Mouse (Mus musculus) testis, adult 2 months (tissue): ENCODE results near the gene Klhl22. TPM values are rescaled to one million over a fixed set of nuclear protein-coding genes. Genes with fewer than 3 reads are reported as not detected.
A peak's percentile ranks its signal among the peaks of the same experiment; 100 is the strongest.

Source experiments
- H3K27ac ChIP-seq: fragments of 200-500 bp; 2 replicates; pipeline ENCODE4 v1.5.1; 2012; ENCODE audit warnings: low read depth, low read length; ENCODE audit not compliant: control insufficient read depth, insufficient read depth
- H3K27me3 ChIP-seq: fragments of 200-500 bp; 2 replicates; pipeline ENCODE4 v1.6.1; 2012; ENCODE audit warnings: mild to moderate bottlenecking, low read length, moderate library complexity; ENCODE audit not compliant: control insufficient read depth, insufficient read depth
- H3K36me3 ChIP-seq: fragments of 200-500 bp; 2 replicates; pipeline ENCODE4 v1.6.1; 2012; ENCODE audit warnings: mild to moderate bottlenecking, low read length; ENCODE audit not compliant: control insufficient read depth, insufficient read depth
- H3K4me1 ChIP-seq: fragments of 200-500 bp; 2 replicates; pipeline ENCODE4 v1.6.1; 2012; ENCODE audit warnings: low read length; ENCODE audit not compliant: control insufficient read depth, insufficient read depth
- H3K4me3 ChIP-seq: fragments of 200-500 bp; 2 replicates; pipeline ENCODE4 v1.5.1; 2012; ENCODE audit warnings: low read depth, mild to moderate bottlenecking, low read length, moderate library complexity, mixed read lengths; ENCODE audit not compliant: control insufficient read depth
- CTCF ChIP-seq: fragments of 200-500 bp; IDR thresholded peaks from 2 replicates; pipeline ENCODE4 v1.5.1; 2012; ENCODE audit warnings: low read depth, mild to moderate bottlenecking, inconsistent platforms, low read length, moderate library complexity; ENCODE audit not compliant: control insufficient read depth, insufficient read depth, insufficient replicate concordance
- POLR2A ChIP-seq: fragments of 200-500 bp; IDR thresholded peaks from 2 replicates; pipeline ENCODE4 v1.6.1; 2012; ENCODE audit warnings: low read depth, mild to moderate bottlenecking, inconsistent platforms, low read length, moderate library complexity; ENCODE audit not compliant: control insufficient read depth
- polyA plus RNA-seq: library from polyadenylated mRNA; depleted of rRNA; stranded (reverse); fragments of >200 nt; gene quantifications from 2 replicates; pipeline ENCODE4 v1.2.3, GENCODE M21; 2012

The Klhl22 gene
- polyA plus RNA-seq, 1 experiment, result 9.1 TPM

DNA sequence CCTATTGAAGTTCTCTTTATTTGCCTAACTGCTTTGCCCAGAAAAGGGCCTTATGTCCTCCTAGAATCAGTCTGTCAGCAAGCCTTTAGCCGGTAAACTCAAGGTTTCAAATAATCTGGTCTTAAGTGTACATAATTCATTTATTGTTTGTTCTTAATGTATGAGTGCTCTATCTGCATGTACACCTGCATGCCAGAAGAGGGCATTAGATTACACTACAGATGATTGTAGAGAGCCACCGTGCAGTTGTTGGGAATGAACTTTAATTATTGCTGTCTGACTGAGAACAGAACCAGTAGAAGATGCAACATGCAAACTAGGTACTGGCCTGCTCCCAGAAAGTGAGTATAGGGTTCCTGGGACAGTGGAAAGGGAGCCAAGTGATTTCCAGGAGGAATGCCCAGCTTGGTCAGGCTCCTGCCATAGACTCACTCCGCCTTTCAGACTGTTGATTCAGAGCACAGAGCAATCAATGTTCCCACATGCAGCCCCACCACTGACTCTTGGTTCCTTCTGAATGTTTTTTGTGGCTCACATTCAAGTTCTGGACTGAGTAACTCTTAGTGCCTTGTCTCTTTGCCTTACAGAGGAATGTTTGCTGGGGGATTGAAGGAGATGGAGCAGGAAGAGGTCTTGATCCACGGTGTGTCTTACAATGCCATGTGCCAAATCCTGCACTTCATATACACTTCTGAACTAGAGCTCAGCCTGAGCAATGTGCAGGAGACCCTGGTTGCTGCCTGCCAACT is 11.9 kb downstream of the Klhl22 start:
- no peak overlapping the region for H3K27ac ChIP-seq
- no peak for TF ChIP-seq POLR2A
- no peak for TF ChIP-seq CTCF
- no peaks in the 10 kb centered on the region for H3K27me3 ChIP-seq
- no peak overlapping the region for H3K4me3 ChIP-seq
- H3K4me1 ChIP-seq, result no peaks in the 10 kb centered on the region
- H3K36me3 ChIP-seq, result no peaks in the 10 kb centered on the region

DNA sequence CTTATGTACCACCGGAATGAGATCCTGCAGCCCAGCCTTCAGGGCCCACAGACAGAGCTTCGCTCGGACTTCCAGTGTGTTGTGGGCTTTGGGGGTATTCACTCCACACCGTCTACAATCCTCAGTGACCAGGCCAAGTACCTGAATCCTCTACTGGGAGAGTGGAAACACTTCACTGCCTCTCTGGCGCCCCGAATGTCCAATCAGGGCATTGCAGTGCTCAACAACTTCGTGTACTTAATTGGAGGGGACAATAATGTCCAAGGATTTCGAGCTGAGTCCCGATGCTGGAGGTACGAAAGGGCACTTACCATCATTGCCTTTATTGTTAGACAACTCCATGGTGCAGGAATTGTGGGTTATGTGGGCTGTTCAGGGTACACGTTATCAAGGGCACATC is 17.4 kb downstream of the Klhl22 start:
- H3K27ac ChIP-seq, result no peak overlapping the region
- no peaks in the 10 kb centered on the region for H3K4me1 ChIP-seq
- TF ChIP-seq CTCF, result peak; percentile 45; the same call in 1 of the 2 replicates
- TF ChIP-seq POLR2A, result no peak
- no peaks in the 10 kb centered on the region for H3K36me3 ChIP-seq
- no peak overlapping the region for H3K4me3 ChIP-seq
- H3K27me3 ChIP-seq, result no peaks in the 10 kb centered on the region

DNA sequence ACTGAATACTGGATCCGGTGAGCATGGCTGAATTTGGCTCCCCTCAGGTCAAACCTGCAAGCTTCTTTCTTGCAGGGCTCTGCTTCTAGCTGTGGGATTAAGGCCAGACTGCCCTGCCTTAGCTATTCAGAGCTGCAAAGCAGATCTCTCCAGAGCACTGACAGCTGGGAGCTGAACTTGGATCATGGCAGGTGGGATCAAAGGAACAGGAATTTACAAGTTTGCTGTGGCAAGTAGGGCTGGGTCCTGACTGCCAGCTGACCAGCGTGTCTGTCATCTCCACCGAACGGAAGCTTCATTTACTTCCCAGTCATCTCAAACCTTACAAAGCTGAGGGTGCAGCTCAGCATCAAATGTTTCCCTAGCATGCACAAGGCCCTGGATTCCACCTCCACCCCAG is 18.8 kb downstream of the Klhl22 start:
- Histone ChIP-seq H3K4me3 (no peak overlapping the region), H3K27ac (no peak overlapping the region), H3K36me3 (no peaks in the 10 kb centered on the region), H3K27me3 (no peaks in the 10 kb centered on the region), H3K4me1 (no peaks in the 10 kb centered on the region)
- no peak for TF ChIP-seq CTCF
- no peak for TF ChIP-seq POLR2A

DNA sequence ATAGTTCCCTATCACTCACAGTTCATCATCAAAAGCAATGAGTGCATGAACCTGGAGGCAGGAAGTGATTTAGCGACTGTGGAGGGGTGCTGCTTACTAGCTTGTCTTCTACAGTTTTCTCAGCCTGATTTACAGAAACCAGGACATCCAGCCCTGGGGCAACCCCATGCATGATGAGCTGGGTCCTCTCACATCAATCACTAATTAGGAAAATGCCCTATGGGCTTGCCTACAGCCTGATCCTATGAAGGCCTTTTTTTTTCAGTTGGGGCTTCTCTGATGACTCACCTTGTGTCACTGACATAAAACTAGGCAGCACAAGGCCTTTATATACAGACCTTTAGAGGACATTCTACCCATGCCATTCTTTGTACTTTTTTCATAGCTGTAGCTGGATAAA is 20.3 kb downstream of the Klhl22 start:
- Histone ChIP-seq H3K36me3 (no peaks in the 10 kb centered on the region), H3K4me1 (no peaks in the 10 kb centered on the region), H3K27me3 (no peaks in the 10 kb centered on the region), H3K27ac (no peak overlapping the region), H3K4me3 (no peak overlapping the region)
- TF ChIP-seq CTCF (no peak), POLR2A (no peak)

DNA sequence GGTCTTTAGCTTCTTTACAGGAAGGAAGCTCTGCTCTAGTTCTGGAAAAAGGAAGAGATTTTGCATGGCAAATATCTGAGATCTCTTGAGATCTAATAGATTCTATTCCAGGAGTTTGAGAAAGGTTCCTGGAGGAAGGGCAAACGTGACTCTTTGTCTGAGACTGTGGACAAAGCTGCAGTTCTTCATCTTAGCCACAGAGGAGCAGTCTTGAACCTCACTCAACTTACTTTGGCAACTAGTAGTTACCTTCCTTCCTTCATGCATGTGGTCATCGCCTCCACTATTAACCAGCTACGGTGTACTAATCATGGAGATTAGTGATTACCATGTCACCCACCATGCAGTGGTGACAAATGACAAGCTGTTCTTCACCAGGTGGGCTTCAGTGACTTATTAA is 25.9 kb downstream of the Klhl22 start:
- Histone ChIP-seq H3K27ac (no peak overlapping the region), H3K4me3 (no peak overlapping the region), H3K27me3 (no peaks in the 10 kb centered on the region), H3K36me3 (no peaks in the 10 kb centered on the region; the same call in 1 of the 2 replicates), H3K4me1 (no peaks in the 10 kb centered on the region)
- TF ChIP-seq CTCF (no peak), POLR2A (no peak)

DNA sequence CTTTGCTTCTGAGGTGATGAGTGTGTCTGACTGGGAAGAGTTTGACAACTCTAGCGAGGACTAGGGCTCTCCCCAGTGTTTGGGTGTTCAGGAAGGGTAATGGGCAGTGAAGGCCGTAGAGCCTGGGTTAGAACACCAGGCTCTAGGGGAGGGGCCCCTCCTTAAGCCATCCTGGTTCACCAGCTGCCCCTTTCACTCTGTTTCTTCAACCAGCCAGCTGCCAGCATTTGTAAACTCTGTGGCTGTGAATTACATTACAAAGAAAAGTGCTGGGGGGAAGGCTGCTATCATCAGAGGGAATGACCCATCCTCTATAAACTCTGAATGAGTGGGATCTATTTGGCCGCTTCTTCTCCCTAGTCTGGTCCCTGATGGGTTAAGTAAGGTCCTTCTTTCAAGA is 33.3 kb downstream of the Klhl22 start:
- no peak for TF ChIP-seq POLR2A
- TF ChIP-seq CTCF, result no peak
- Histone ChIP-seq H3K27me3 (no peaks in the 10 kb centered on the region), H3K4me3 (no peak overlapping the region), H3K27ac (no peak overlapping the region), H3K4me1 (peaks cover 8% of the 10 kb centered on the region), H3K36me3 (no peaks in the 10 kb centered on the region; the same call in 1 of the 2 replicates)

DNA sequence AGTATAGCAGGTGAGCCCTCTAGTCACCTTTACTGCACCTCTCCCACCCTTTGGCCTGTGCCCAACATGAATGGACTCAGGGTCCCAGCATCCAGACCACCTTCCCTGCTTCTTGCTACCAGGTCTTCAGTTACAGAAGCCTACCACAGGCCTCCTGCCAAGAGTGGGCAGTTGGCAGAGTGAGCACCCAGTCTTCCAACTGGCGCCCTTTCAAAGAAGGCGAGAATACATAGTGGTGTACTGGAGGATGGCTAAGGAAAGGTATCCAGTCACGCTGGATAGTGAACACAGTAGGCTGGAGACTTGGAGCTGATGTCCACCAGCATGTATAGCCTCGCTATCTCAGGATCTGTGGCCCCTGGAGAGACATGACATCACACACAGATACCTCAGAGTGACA is 34.6 kb downstream of the Klhl22 start:
- Histone ChIP-seq H3K27ac (no peak overlapping the region), H3K27me3 (no peaks in the 10 kb centered on the region), H3K4me1 (peaks cover 14% of the 10 kb centered on the region), H3K4me3 (no peak overlapping the region), H3K36me3 (no peaks in the 10 kb centered on the region; the same call in 1 of the 2 replicates)
- TF ChIP-seq CTCF, result no peak
- TF ChIP-seq POLR2A, result no peak

DNA sequence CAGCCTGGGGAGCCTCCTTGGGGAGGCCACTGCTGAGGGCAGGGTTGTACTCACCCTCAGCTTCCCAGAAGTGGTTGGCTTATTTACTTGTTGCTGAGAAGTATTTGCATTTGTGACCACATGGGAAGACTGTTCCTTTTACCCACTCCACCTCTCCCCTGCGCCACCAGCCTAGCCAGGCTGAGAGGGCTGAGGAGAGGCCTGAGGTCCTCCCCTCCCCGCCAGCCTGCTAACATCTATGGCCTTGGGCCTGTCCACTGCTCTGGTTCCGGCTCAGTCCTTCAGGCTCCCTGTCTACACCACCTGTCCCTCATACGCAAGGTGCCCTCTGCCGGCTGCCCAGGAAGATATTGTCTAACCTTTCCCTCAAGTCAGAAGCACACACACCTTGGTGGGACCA is 36.2 kb downstream of the Klhl22 start:
- no peak overlapping the region for H3K27ac ChIP-seq
- peaks cover 14% of the 10 kb centered on the region for H3K4me1 ChIP-seq
- TF ChIP-seq POLR2A, result no peak
- TF ChIP-seq CTCF, result no peak
- no peaks in the 10 kb centered on the region for H3K36me3 ChIP-seq
- no peak overlapping the region for H3K4me3 ChIP-seq
- no peaks in the 10 kb centered on the region for H3K27me3 ChIP-seq
